Mouse (Mus musculus): Measurements from ENCODE around the gene Pink1. TPM values are rescaled to one million over a fixed set of nuclear protein-coding genes. Genes with fewer than 3 reads are reported as not detected.

Pink1 gene
- polyA plus RNA-seq, 1 experiment = 79.8 TPM

GRCm38 (mm10) chr4:138278346-138278745 lies 47.8 kb downstream of the Pink1 start:
- Histone ChIP-seq H3K4me1 (ENCODE audit: control insufficient read depth, insufficient read depth, low read length) (no peaks in the 10 kb centered on the region), H3K4me3 (ENCODE audit: insufficient read depth, low read length) (no peak overlapping the region), H3K27ac (ENCODE audit: insufficient read depth, low read depth, low read length) (no peak overlapping the region)
- no peak for TF ChIP-seq POLR2A (IDR thresholded peaks at IDR 0.05; ENCODE audit: borderline replicate concordance, low read depth, low read length)
- no peak for TF ChIP-seq CTCF (IDR thresholded peaks at IDR 0.05; ENCODE audit: low read depth, low read length)

- H3K4me3 ChIP-seq (ENCODE audit: insufficient read depth, low read length) = no peak overlapping the region
- no peak overlapping the region for H3K27ac ChIP-seq (ENCODE audit: insufficient read depth, low read depth, low read length)
- H3K4me1 ChIP-seq (ENCODE audit: control insufficient read depth, insufficient read depth, low read length) = no peaks in the 10 kb centered on the region
- TF ChIP-seq POLR2A (IDR thresholded peaks at IDR 0.05; ENCODE audit: borderline replicate concordance, low read depth, low read length) = no peak
- TF ChIP-seq CTCF (IDR thresholded peaks at IDR 0.05; ENCODE audit: low read depth, low read length) = no peak
Observed at GRCm38 (mm10) chr4:138272011-138272997, 53.8 kb downstream of the Pink1 start.

GRCm38 (mm10) chr4:138267869-138268268 lies 58.2 kb downstream of the Pink1 start:
- no peak overlapping the region for H3K4me3 ChIP-seq (ENCODE audit: insufficient read depth, low read length)
- no peak for TF ChIP-seq CTCF (IDR thresholded peaks at IDR 0.05; ENCODE audit: low read depth, low read length)
- TF ChIP-seq POLR2A (IDR thresholded peaks at IDR 0.05; ENCODE audit: borderline replicate concordance, low read depth, low read length) = no peak
- H3K4me1 ChIP-seq (ENCODE audit: control insufficient read depth, insufficient read depth, low read length) = no peaks in the 10 kb centered on the region

More at GRCm38 (mm10) chr4:138267869-138268268, 58.2 kb downstream of the Pink1 start:
- H3K27ac ChIP-seq (ENCODE audit: insufficient read depth, low read depth, low read length) = no peak overlapping the region

Other genes starting within 250 kb of the Pink1 start
- gene Hp1bp3, start 110.0 kb downstream of the Pink1 start, polyA plus RNA-seq (2012; ENCODE audit: insufficient read depth, insufficient read length, missing spikeins) = 141 TPM in 2 replicates
- gene Sh2d5, start 75.9 kb downstream of the Pink1 start, polyA plus RNA-seq (2012; ENCODE audit: insufficient read depth, insufficient read length, missing spikeins) = 0.16 TPM in 1 of 2 replicates, not detected in the other
- not detected in 2 replicates for gene Kif17, start 75.9 kb downstream of the Pink1 start, polyA plus RNA-seq (2012; ENCODE audit: insufficient read depth, insufficient read length, missing spikeins)
- 112 and 119 TPM in 2 replicates for gene Ddost, start 21.6 kb downstream of the Pink1 start, polyA plus RNA-seq (2012; ENCODE audit: insufficient read depth, insufficient read length, missing spikeins)
- not detected in 2 replicates for gene Cda, start 41.7 kb upstream of the Pink1 start, polyA plus RNA-seq (2012; ENCODE audit: insufficient read depth, insufficient read length, missing spikeins)
- gene Fam43b, start 70.2 kb upstream of the Pink1 start, polyA plus RNA-seq (2012; ENCODE audit: insufficient read depth, insufficient read length, missing spikeins) = not detected in 2 replicates
- gene Mul1, start 108.4 kb upstream of the Pink1 start, polyA plus RNA-seq (2012; ENCODE audit: insufficient read depth, insufficient read length, missing spikeins) = 12.7 and 13.7 TPM in 2 replicates
- gene Camk2n1, start 128.0 kb upstream of the Pink1 start, polyA plus RNA-seq (2012; ENCODE audit: insufficient read depth, insufficient read length, missing spikeins) = 0.12 and 0.17 TPM in 2 replicates

Measured in bone marrow macrophage, adult 2 months (primary cell).